Mouse (Mus musculus) lung, adult 2 months (tissue): ENCODE measurements around the gene Khdc3. TPM values are rescaled to one million over a fixed set of nuclear protein-coding genes. Genes with fewer than 3 reads are reported as not detected.

Source experiments
- DNase-seq: peaks from one replicate; pipeline ENCODE4 v3.0.0; 2022
- H3K4me1 ChIP-seq: fragments of 200-500 bp; 2 replicates; pipeline ENCODE4 v1.6.1; 2011; ENCODE audit warnings: low read length; ENCODE audit not compliant: control insufficient read depth, insufficient read depth
- H3K4me3 ChIP-seq: fragments of 200-500 bp; replicated peaks from 2 replicates; pipeline ENCODE3; 2011; ENCODE audit warnings: low read depth, mild to moderate bottlenecking, control low read depth, low read length; ENCODE audit errors: extremely low read depth
- CTCF ChIP-seq: fragments of 200-500 bp; IDR thresholded peaks from 2 replicates; pipeline ENCODE4 v1.5.1; 2011; ENCODE audit warnings: mild to moderate bottlenecking, low read length, control low read depth; ENCODE audit not compliant: insufficient read depth
- POLR2A ChIP-seq: fragments of 200-500 bp; IDR thresholded peaks from 2 replicates; pipeline ENCODE4 v1.6.1; 2011; ENCODE audit warnings: low read depth, mild to moderate bottlenecking, control low read depth, low read length, borderline replicate concordance; ENCODE audit errors: extremely low read depth
- WGBS: fragments of 180-500 bp; shearing (Covaris S2); methylation state at CpG from one replicate; pipeline ENCODE4 v1.1.7; 2018; 5-methylcytosine and 5-hydroxymethylcytosine counted together
- polyA plus RNA-seq: library from polyadenylated mRNA; depleted of rRNA; stranded (reverse); fragments of >200 nt; gene quantifications from 2 replicates; pipeline ENCODE4 v1.2.3, GENCODE M21; 2012

Khdc3 gene
- polyA plus RNA-seq, 1 experiment = 0.25 TPM

GRCm38 (mm10) chr9:73079801-73080325, 21.8 kb upstream of the Khdc3 start:
- Histone ChIP-seq H3K4me1 (no peaks in the 10 kb centered on the region), H3K4me3 (no peak overlapping the region)
- TF ChIP-seq CTCF = no peak
- TF ChIP-seq POLR2A = no peak
- no peak for DNase-seq
- 63% methylated on average over 7 of the region's 7 CpGs for WGBS

- TF ChIP-seq POLR2A = no peak
- no peak for TF ChIP-seq CTCF
- 85% methylated on average over 8 of the region's 8 CpGs for WGBS
- DNase-seq = no peak
- peaks cover 4% of the 10 kb centered on the region; the same call in 1 of the 2 replicates for H3K4me1 ChIP-seq
- H3K4me3 ChIP-seq = no peak overlapping the region
These were observed 19.2 kb upstream of the Khdc3 start for GRCm38 (mm10) chr9:73082291-73083000.

GRCm38 (mm10) chr9:73083956-73084355, 17.7 kb upstream of the Khdc3 start:
- H3K4me1 ChIP-seq = peaks cover 6% of the 10 kb centered on the region
- no peak for TF ChIP-seq CTCF
- no peak for TF ChIP-seq POLR2A
- no peak for DNase-seq
- H3K4me3 ChIP-seq = no peak overlapping the region
- WGBS = 54% methylated on average over 6 of the region's 6 CpGs

- no peak for DNase-seq
- H3K4me1 ChIP-seq = peaks cover 6% of the 10 kb centered on the region
- TF ChIP-seq POLR2A (no peak), CTCF (no peak)
- H3K4me3 ChIP-seq = no peak overlapping the region
- 41% methylated on average over 6 of the region's 6 CpGs for WGBS
These were observed 15.8 kb upstream of the Khdc3 start for GRCm38 (mm10) chr9:73085845-73086244.

- no peak for DNase-seq
- WGBS = 49% methylated on average over 8 of the region's 8 CpGs
- TF ChIP-seq CTCF = no peak
- TF ChIP-seq POLR2A = no peak
- H3K4me1 ChIP-seq = peaks cover 6% of the 10 kb centered on the region
- H3K4me3 ChIP-seq = no peak overlapping the region
These were observed 14.5 kb upstream of the Khdc3 start for GRCm38 (mm10) chr9:73087121-73087520.

- WGBS = 59% methylated on average over 5 of the region's 5 CpGs
- peaks cover 6% of the 10 kb centered on the region for H3K4me1 ChIP-seq
- no peak for DNase-seq
- no peak overlapping the region for H3K4me3 ChIP-seq
- TF ChIP-seq POLR2A (no peak), CTCF (no peak)
These were observed 14.1 kb upstream of the Khdc3 start for GRCm38 (mm10) chr9:73087581-73087980.

- H3K4me3 ChIP-seq = no peak overlapping the region
- DNase-seq = peak; percentile 59
- no peak for TF ChIP-seq POLR2A
- H3K4me1 ChIP-seq = peaks cover 6% of the 10 kb centered on the region
- 48% methylated on average over 16 of the region's 16 CpGs for WGBS
These were observed 12.3 kb upstream of the Khdc3 start for GRCm38 (mm10) chr9:73089222-73089920.

GRCm38 (mm10) chr9:73090121-73090520, 11.5 kb upstream of the Khdc3 start:
- no peak overlapping the region for H3K4me3 ChIP-seq
- TF ChIP-seq POLR2A = no peak
- no peak for TF ChIP-seq CTCF
- 77% methylated on average over 10 of the region's 10 CpGs for WGBS
- no peak for DNase-seq
- peaks cover 8% of the 10 kb centered on the region for H3K4me1 ChIP-seq

GRCm38 (mm10) chr9:73091747-73092146, 9.9 kb upstream of the Khdc3 start:
- Histone ChIP-seq H3K4me3 (no peak overlapping the region), H3K4me1 (peaks cover 4% of the 10 kb centered on the region)
- WGBS = 2% methylated on average over 1 of the region's 1 CpGs
- no peak for DNase-seq
- no peak for TF ChIP-seq POLR2A
- TF ChIP-seq CTCF = peak; percentile 44; the same call in 1 of the 2 replicates

GRCm38 (mm10) chr9:73094580-73094979, 7.1 kb upstream of the Khdc3 start:
- no peak overlapping the region for H3K4me3 ChIP-seq
- H3K4me1 ChIP-seq = 0 out of 2 replicates have a peak, but pooled peaks cover 2% of the 10 kb centered on the region
- no peak for DNase-seq
- no peak for TF ChIP-seq CTCF
- TF ChIP-seq POLR2A = no peak
- 22% methylated on average over 17 of the region's 17 CpGs for WGBS
